Mouse (Mus musculus) megakaryocyte-erythroid progenitor cell, adult 5-6 weeks (primary cell): Measurements from ENCODE around the gene Trpc6. TPM values are rescaled to one million over a fixed set of nuclear protein-coding genes. Genes with fewer than 3 reads are reported as not detected.
A peak's percentile ranks its signal among the peaks of the same experiment; 100 is the strongest.

ENCODE experiments used
- ATAC-seq: replicated peaks from 2 replicates; pipeline ENCODE4 v1.8.0; 2016; ENCODE audit warnings: mild to moderate bottlenecking, inconsistent platforms; ENCODE audit not compliant: severe bottlenecking, poor library complexity, low FRiP score, low TSS enrichment
- total RNA-seq, 2 experiments: library from RNA; stranded (forward) in 1 of 2; stranded (reverse) in 1 of 2; fragments of 200-1000, 215-1000 nt in 1 of 2; fragments of >200 nt in 1 of 2; fragmentation: Nextera tagmentation in 1 of 2; gene quantifications; 2 replicates each; pipeline ENCODE4 v1.2.3; 2014 to 2017

Gene Trpc6
- total RNA-seq (2014; fragmentation: Nextera tagmentation), result 0.83 and 1.8 TPM in 2 replicates
- 3.0 and 4.1 TPM in 2 replicates for total RNA-seq (2017)

DNA sequence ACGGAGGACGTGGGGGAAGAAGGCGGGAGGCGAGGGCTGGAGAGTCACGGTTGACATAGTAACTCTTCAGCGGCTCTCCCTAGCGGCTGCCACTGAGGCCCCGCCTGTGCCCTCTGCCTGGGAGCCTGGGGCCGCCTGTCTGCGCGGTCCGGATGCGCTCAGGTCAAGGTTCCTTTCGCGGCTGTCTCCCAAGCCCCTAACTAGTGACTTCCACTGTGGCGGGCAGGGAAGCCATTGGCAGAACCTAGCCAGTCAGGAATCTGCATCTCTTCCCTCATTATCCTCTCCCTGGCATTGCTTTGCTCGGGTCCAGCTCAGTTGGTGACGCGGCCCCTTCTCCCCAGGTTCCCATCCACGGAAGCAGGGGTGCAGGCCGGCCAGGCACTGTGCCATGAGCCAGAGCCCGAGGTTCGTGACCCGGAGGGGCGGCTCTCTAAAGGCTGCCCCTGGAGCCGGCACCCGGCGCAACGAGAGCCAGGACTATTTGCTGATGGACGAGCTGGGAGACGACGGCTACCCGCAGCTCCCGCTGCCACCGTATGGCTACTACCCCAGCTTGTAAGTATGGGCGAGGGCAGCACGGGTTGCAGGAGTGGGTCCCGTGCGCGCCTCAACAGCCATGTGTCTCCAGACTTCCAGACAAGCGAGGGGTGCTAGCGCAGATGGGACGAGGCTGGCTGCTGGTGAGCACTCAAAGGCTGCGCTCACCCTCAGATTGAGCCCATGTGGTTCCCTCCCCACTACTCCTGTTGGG lies at the start of gene Trpc6:
Trpc6 (plus strand) TSS at position 102 of the 754 bp plus-strand sequence.
- ATAC-seq, result peak; percentile 84

DNA sequence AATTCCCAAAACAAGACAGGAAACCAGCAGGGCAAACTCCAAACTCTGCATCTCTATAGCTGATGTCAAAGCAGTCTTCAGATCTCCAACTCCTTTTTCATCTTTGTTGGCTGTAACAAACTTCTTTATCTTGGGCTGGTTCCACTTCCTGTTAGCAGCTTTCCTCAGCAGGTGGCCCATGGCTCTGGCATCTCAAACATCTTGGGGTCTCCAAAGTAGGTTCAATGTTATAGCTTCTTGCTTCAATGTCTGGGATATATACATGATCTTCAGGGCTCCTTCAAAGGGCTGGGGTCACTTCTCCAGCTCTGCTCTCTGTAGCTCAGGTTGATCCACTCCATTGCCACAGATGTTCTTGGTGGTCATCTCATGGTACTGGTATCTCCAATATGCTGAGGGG lies 23.0 kb upstream of the Trpc6 start:
- ATAC-seq, result no peak

DNA sequence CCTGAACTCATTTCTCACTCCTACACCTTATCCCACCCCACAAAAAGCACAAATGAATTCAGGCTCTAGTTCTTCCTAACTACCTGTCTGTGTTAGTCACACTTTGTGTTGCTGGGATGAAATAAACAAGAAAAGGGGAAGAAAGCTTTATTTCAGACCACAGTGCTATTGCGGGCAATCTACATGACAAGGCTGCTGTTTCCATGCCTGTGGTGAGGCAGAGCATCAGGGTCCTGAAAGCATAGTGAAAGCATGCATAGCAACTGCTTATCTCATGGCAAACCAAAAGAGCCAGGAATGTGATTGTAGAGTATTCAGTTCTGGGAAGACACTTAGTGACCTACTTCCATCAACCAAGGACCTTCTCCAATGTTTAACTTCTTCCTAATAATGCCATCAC lies 10.3 kb upstream of the Trpc6 start:
- ATAC-seq, result no peak

DNA sequence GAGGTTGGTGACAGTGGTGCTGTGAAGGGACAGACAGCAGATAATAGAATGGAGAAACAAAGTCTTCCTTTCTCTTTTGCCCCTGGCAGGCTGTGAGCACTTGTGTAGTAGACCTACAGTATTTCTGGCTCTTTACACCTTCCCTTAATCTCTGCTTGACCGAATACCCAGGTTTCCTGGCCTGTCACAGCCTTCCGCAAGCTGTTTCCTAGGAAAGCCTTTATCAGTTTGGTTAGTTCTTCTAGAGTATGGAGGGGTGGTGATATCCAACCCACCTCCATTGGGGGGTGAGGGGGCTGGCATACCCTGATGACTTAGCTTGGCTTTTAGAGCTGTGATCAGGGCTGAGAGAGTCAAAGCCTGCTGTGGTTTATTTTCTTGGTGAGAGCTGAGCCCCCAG lies 1.3 kb downstream of the Trpc6 start:
- ATAC-seq, result no peak

GRCm38 (mm10) chr9:8558574-8558973 lies 14.6 kb downstream of the Trpc6 start:
- no peak for ATAC-seq

DNA sequence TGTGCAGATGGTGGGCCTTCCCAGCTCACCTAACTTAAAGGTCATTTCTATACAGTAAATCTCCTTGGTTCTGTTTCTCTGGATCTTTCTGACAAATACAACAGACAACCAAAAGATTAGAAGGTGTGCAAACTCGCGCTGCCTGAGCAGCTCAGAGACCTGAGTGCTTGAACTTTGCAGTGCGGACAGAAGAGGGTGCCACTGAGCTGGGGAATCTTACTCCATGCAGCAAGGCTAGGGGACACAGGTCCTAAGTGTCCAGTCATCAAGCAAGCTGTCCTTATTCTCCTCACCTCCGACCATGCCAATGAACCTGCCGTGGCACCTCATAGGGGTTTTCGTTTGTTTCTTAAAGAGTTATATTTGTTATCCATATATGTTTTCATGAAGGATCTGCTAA lies 48.7 kb downstream of the Trpc6 start:
- peak; percentile 63 for ATAC-seq

GRCm38 (mm10) chr9:8597089-8597488 lies 53.1 kb downstream of the Trpc6 start:
- ATAC-seq, result no peak

GRCm38 (mm10) chr9:8606816-8607491 lies 63.0 kb downstream of the Trpc6 start:
- no peak for ATAC-seq

GRCm38 (mm10) chr9:8634344-8634743 lies 90.4 kb downstream of the Trpc6 start:
- no peak for ATAC-seq

- no peak for ATAC-seq
These were observed 99.5 kb downstream of the Trpc6 start for GRCm38 (mm10) chr9:8643453-8643852.

DNA sequence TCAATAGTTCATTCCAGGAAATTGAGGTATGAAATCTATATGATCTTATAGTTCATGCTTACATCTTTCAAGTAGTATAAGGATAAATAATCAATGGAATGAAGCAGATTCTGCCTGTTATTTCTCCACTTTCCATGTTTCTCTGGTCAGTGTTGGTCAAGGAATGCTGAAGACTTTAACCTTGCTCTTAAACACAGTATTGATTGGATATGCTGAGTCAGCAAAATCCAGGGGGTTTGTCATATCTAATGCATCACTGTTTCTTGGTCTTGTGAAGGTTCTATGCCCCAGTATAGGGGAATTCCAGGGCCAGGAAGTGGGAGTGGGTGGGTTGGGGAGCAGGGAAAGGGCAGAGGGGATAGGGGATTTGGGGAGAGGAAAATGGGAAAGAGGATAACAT lies 111.4 kb downstream of the Trpc6 start:
- no peak for ATAC-seq

- no peak for ATAC-seq
These were observed 129.0 kb downstream of the Trpc6 start for GRCm38 (mm10) chr9:8672944-8673343.

DNA sequence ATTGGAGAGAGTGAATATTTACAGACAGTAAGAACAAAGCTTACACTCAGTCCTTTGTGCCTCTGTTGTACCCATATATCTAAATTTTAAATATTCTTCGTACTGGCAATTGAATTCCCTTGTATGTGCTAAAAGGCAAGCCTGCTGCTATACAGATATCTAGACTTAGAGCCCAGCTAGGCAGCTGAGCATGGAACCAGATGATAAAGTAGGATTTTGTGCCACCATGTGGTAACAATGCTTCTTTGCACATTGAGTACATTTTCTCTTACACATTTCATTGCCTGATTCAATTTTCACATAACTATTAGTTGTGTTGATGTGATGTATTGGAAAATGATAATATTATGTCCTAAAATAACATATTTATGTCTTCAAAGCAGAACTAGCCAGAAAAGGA lies 132.7 kb downstream of the Trpc6 start:
- ATAC-seq, result no peak

DNA sequence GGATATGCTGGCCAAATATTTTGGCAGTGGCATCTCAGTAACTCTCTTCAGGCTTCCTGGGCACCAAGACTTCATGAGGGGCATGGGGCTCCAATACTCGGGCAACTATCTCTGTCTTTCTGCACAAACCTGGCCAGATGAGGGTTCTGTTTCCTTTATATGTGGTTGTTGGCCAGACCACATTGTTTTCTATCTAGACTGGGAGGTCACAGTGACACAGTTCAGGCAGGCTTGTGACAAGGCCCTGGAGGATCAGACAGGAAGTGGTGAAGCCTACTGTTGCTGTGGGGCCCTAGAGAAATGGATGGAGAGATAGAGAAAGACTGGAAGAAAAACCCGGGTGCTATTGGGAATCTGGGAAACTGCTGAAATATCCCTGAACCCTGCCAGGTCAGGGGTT lies 149.2 kb downstream of the Trpc6 start:
- peak; percentile 82 for ATAC-seq

- ATAC-seq, result peak; percentile 90
These were observed 156.7 kb downstream of the Trpc6 start for GRCm38 (mm10) chr9:8700669-8701068.

GRCm38 (mm10) chr9:8703516-8703915 lies 159.6 kb downstream of the Trpc6 start:
- ATAC-seq, result no peak

DNA sequence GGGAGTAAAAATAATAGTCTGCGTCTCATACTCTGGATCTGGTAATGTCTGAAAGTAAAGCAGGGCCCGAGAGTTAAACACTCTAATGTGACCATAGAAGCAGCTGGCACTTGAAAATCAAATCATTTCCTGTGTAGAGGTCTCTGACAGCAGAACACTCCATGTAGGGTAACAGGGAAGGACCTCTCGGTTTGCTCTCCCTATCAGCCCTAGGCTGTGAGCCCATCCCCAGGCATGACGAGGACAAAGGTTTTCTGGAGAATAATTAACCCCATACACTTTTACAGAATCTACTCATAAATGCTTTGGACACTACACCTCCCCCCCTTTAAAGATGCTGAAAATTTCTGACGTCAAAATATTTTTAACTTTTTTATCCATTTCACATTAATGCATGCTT lies 160.0 kb downstream of the Trpc6 start:
- no peak for ATAC-seq

GRCm38 (mm10) chr9:8710052-8710739 lies 166.3 kb downstream of the Trpc6 start:
- 0 out of 2 replicates have a peak, but pooled peaks have one; percentile 41 for ATAC-seq

DNA sequence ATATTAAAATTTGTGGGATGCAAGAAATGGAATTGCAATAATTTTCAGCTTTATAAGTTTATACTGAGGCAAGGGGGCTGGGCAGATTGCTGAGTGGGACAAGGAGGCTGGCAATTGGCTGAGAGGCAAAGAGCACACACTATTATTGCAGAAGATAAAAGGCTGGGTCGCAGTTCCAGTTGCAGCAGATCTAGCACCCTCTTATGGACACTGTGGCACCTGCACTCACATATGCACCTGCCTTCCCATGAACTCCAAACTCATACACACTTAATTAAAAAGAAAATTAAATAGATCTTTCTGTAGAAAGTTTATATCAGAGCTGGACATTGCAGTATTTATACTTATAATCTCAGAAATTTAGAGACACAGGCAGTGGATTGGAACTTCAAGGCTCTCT lies 175.1 kb downstream of the Trpc6 start:
- ATAC-seq, result peak; percentile 74; the same call in 1 of the 2 replicates

- no peak for ATAC-seq
These were observed 185.1 kb downstream of the Trpc6 start for GRCm38 (mm10) chr9:8729056-8729455.
